Mouse (Mus musculus): ENCODE results near the gene P2rx5. TPM values are rescaled to one million over a fixed set of nuclear protein-coding genes. Genes with fewer than 3 reads are reported as not detected.

Gene P2rx5
- 1 to 10 TPM; 5.1 to 6.5 TPM for total RNA-seq (2021)
- long read RNA-seq, experiment 1, partial matches to known transcripts, result 0 of 2 reads
- long read RNA-seq, experiment 1, other reads (novel, unspliced or antisense), result 0 of 2 reads
- long read RNA-seq, experiment 2, partial matches to known transcripts, result 0 of 4 reads
- long read RNA-seq, experiment 2, other reads (novel, unspliced or antisense), result 0 of 4 reads

DNA sequence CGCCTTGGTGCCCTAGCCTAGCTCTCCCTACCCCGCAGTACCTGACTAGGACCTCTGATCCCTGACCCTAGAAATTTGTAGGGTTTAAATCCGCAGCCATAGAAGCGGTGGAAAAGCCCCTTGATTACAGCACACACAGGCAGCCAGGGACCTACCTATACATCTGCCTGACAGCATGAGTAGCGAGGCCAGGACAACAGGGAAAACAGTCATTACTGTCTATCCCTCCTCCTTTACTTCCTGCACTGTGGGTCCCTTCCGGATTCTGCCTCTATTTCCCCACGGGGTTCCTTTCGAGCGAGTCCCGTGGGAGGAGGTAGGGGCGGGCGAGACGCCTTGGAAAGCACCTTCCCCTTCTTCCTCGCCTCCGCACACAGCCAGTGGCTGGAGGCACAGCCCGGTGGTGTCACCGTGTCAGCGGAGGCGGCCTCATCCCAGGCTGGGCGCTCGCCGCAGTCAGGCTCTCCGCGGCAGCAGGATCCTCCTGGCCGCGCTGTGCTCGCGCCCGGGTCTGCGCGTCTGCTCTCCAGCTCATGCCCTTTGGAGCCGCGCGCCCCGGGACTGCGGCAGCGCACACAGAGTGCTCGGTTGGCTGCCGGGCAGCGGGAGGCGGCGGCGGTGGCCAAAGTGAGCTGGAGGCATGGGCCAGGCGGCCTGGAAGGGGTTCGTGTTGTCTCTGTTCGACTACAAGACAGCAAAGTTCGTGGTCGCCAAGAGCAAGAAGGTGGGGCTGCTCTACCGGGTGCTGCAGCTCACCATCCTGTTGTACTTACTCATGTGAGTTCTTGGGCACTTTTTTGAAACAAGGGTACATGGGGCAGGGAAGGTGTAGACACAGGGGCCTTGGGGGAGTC lies at the start of gene P2rx5:
P2rx5 (plus strand) TSS at position 465 of the 854 bp plus-strand sequence.
- peak; percentile 74 to 79 for DNase-seq

DNA sequence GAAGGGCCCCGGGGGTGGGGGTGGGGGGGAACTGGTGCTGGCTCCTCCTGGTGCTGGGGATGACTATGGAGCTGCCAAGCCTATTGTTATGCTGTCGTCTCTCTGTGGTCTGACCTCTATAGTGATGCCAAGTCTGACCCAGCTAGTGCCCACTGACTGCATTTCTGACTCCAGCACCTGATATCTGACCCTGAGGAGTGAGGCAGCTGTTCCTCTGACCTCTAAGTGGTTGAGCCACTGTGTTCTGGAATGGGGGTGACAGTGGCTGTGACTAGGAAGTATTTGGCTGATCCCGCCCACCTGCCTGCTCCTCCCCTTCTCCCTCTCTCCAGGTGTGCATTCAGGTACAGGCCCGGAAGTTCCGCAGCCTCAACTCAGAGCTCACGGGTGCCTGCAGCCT lies 48.8 kb upstream of the P2rx5 start:
- DNase-seq, result no peak

DNA sequence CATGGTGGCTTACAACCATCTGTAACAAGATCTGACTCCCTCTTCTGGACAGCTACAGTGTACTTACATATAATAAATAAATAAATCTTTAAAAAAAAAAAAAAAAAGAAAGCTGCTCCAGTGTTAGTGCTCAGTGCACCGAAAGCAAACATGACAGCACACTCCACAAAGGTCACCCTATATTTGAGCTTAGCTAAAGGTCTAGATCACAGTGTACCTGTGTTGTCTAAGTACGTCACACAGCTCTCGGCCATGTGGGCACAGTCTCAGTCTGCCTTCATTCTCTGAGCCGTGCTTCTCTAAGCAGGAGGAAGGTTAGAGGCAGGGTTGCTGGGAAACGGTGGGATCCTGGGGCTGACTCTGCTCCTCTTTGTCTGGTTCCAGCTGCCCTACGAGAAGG lies 33.7 kb upstream of the P2rx5 start:
- DNase-seq, result no peak

DNA sequence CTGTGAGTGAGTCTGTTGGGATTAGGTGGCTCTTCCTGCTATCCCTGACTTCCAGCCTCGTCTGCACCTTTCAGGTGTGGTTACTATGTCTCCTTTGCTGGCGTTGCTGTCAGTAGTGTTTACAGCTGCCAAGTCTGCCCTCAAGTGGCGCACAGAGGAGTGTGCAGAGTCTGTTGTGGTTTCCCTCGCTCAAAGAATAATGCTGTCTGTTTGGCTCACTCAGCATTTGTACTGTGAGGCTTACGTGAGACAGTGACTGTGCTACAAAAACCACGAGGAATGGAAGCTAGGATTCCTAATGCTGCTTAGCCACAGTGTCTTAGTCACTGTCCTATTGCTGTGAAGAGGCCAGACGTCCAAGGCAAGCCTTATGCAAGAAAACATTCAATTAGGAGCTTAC lies 29.2 kb upstream of the P2rx5 start:
- peak in 1 of 2 experiments; percentile 23 for DNase-seq

DNA sequence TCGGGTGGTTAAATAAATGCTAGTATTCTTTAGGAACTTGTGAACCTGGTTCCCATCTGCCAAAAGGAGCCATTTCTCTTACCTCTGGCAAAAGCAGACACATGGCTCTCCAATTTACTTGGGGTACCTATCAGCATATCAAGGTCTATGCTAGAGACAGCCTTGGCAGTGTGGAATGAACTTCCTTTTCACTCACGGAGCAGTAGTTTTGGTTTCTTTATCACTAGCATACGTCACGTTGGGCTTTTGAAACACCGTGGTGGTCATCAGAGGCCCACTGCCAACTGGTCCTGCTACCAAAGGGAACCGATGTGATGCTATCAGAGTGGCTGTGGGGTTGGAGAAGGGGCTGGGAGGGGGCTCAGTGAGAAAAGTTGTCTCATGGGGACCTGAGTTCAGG lies 27.2 kb upstream of the P2rx5 start:
- DNase-seq, result no peak

DNA sequence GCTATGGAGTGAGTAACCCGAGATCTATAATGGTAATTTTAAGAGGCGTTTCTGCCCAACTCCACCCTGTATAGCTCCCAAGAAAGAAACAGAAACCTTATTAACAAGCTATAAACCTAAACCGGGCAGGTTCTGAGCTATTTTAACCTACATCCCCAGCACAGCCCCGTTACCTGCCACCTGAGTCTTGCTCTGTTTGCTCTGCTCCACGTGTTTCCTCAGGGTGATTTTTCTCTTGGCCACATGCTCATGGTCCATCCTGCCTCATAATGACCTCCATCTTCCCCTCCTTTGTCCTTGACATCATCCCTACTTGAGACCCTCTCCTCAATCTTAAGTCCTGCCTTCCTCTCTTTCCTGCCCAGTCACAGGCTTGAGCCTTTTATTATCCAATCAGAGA lies 26.0 kb upstream of the P2rx5 start:
- DNase-seq, result no peak

DNA sequence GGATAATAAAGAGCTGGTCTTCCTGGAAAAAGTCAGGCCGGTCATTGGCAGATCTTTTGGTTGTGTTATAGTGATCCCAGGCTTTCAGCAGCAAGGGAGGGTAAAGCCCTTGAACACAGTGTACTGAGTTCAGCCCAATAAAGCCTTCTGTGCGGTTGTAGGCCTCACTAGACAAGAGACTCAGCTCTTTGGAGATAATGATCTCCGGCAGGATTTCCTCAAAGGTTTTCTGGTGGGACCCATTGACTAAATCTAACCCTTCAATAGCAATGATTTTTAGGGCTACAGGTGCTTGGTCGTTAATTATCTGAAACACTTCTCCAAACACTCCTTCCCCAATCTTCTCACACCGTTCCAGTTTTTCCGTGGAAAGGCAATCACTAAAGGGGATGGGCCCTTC lies 23.6 kb upstream of the P2rx5 start:
- DNase-seq, result no peak

DNA sequence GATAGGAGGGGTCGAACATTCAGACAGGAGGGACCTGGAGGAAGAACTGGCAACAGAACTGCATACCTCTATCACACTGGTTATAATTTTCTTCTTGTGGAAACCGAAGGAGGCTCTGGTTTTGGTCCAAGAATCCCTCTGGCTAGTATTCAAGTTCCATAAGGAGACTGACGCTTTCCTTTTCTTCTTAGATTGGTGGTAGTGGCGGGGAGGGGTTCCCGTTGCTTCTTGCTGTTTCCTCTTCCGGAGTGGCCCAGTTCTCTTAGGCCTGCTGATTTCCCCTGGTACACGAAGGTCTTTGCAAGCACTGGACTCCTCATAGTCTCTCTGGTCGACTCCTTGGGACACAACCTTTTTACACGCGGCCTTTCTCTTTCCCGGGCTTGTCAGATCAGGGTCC lies 23.1 kb upstream of the P2rx5 start:
- peak in 1 of 2 experiments; percentile 11 for DNase-seq

DNA sequence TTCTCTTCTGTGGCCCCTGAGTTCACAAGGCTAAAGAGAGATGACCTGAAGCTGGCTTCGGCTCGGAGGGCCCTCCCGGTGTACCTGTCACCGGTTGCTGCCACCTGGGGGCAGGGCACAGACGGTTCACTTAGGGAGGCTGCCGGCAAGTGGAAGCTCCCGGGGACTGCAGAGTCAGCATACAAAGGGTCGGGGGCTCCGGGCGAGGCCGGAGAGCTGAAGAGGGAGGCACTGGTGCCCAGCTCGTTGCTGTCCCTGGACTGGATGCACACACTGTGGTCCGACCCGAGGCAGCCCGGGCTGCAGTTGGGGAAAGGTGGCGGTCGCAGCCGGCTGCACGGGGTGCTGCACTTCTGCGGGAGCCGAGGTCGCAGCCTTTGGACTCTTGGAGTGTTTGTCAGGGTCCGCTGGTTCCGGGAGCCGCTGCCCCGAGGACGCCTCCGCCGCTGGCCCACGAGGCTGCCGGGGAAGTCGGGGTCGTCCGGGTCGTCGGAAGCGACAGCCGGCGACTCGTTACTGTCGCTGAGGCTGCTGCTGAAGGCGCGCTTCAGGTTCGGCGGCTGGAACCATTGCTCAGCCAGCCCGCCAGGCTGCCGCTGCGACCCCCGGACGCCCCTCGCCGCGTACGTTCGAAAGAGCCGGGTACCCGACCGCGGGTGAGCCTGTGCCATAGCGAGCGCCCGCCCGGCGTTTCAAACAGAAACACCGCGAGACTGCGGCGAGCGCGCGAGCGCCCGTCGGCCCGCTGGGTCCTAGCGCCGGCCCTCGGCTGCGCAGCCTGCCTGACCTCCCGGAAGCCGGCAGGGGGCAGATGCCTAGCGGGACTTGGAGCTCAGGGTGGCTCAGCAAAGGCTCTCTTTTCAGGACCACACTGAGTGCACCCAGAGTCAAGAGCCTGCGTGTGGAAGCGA lies 22.4 kb upstream of the P2rx5 start, which contains the start of gene Haspin:
Haspin (minus strand) TSS at position 704 of the 911 bp plus-strand sequence.
- DNase-seq, result peak; percentile 92 to 95

DNA sequence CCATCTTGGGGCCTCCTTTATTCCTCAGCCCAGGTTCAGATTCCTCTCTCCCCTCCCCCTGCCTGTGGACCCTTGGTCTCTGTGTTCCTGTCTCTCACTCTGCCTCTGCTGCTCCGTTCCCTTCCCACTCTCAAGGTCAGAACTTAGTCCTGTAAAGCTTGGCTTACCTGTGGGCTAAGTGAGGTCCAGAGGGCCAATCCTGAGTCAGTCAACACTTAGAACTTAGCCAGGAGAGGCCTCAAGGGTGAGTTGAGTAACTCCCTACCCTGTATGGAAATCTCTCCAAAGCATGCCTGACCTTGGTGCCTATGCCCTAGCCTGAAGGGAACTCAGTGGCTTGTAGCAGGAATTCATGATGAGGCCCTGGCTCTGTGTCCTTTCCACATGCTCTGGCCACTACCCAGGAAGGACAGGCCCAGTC lies 15.9 kb upstream of the P2rx5 start:
- peak in 1 of 2 experiments; percentile 40 for DNase-seq

DNA sequence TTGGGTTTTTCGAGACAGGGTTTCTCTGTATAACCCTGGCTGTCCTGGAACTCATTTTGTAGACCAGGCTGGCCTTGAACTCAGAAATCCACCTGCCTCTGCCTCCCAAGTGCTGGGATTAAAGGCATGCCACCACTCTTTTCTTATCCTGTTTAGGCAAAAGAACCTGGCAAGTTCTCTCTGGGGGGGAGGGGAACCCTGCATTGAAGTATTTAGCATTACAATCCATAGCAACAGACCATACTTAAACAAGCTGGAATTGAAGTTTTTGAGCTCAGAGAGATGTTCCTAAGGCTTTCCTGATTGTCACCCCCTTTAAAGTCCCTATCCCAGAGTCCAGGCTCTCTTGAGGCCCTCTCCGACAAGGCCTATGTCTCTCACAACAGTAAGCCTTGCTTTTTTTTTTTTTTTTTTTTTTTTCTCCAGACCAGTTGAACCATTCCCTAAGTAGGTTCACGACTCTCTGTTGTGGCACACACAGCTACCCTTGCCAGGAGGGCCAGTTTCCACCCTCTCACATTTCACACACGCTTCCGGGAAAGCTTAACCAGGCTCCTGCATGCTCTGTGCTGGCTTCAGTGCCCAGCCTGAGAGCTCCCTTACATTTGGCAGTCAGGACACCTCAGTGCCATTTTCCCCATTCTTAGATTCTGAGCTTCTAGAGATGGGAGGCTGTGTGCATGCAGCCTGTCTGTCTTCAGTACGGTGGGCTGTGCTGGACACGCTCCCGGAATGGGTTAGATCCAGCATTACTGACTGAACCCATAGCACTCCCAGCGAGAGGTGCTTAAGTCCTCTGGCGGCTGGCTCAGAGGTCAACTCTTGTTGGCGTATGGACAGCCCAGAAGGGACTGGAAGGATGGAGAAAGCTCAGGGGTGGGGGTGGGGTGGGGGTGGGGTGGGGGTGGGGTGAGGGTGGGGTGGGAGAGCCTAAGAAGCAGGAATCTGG lies 13.9 kb upstream of the P2rx5 start:
- DNase-seq, result peak in 1 of 2 experiments; percentile 18

DNA sequence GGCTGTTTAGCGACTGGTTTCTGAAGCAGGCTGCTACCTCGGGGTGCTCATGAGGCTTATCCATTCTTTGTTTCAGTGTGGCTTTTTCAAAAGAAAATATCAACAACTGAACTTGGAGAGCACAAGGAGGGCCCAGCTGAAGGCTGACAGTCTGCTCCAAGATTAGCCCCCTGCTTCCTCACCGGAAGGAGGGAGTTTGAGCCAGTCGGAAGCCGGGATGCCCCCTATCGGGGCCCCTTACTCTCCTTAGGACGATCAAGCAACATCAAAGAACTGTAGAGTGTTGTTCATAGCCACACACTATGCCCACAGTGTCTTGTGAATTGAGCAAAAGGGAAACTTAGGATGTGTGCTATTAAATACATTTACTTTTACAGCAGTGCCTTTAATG lies 13.3 kb upstream of the P2rx5 start:
- no peak for DNase-seq

DNA sequence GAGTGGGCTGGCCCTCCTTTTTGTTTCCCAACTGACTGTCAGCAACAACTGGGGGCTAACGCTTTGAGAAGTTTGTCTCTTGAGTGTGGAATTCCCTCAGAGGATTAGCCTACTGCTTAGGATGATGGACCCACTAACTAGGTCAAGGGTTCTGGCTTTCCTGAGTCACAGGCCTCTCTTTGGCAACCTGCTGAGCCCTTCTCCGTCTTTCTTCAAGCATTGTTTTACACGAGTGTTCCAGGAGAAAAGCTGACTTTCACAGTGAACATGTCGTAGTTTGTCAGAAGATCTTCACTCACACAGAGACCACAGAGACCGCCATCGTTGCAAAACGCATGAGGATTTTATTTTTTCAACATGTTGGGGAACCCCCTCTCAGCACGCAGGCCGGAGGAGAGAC lies 12.0 kb upstream of the P2rx5 start:
- peak; percentile 29 to 49 for DNase-seq

DNA sequence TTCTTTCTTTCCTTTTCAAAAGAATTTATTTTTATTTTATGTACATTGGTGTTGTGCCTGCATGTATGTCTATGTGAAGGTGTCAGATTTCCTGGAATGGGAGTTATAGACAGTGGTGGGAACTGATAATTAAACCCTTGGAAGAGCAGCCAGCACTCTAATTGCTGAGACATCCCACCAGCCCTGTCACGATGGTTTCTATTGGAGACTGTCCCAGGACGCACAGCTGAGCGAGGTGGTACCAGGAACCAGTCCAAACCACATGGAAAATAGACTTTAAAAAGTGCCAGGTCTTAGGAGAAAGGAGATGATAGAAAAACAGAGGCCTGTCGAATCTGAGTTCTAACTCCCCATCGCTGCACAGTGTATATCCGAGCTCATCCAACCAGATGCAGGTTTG lies 5.2 kb upstream of the P2rx5 start:
- DNase-seq, result no peak

DNA sequence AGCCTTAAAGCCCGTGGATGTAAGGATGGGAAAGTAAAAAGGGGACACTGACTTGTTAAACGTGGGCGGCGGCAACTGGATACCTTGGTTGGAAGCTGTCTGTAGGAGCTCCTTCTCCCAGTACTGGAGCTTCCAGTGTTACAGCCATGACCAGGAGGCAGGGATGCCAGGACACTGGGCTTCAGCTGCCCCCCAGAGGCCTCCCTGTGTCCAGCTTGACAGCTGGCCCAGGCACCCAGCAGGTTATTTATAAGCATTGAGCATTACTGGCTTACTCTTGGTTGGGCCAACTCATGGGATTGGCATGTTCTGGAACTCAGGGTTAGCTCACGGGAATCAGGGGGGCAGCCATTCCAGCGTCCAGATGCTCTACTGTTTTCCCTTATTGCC lies 585 bp downstream of the P2rx5 start:
- DNase-seq, result peak; percentile 46 to 70

DNA sequence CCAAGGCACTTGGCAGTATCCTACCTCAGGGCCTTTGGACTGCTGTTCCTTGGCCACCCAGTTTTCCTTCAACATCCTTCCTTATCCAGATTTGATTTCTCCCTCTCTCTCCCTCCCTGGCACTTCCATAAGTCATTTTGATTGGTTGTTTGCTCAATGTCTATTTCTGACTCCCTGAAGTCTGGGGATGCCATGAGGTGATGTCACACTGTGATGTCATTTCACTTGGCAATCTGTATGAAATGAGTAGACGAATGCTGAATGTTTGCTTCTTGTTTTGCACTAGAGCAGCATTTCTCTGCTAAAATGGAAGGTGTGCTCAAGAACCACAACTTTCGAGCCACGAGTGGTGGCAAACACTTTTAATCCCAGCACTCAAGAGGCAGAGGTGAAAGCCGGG lies 1.4 kb downstream of the P2rx5 start:
- no peak for DNase-seq

DNA sequence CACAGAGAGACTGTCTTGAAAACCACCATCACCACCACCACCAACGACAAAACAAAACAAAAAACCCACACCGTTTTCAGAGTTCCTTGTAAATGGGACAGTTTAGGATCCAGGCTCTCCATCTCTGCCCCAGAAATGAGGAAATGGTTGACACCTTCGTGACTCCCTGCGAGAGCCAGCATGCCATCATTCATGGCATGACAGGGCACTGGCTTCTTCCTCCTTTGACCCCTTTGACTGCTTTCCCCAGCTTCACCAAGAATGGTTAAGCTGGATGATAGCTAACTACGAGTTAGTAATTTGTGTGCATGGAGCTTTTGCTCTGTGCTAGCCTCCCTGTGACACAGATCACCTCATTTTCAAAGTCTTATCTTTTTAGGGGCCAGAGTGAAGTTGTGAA lies 2.1 kb downstream of the P2rx5 start:
- DNase-seq, result no peak

DNA sequence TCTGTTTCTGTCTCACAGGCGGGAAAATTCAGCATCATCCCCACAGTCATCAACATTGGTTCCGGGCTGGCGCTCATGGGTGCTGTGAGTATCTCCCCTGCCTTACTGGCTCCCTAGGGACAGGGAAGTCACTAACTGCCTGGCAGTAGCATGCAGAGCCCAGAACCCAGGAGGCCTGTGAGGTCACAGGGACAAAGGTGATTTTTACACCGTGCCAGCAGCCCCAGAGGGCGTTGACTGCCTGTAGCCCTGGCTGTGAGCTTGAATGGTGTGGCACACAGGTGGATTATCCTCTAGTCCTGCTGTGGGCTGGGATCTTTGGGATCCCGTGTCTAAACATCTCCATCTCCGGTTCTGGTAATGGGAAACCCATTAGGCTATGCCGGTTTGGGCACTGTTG lies 7.8 kb downstream of the P2rx5 start:
- DNase-seq, result peak in 1 of 2 experiments; percentile 46

DNA sequence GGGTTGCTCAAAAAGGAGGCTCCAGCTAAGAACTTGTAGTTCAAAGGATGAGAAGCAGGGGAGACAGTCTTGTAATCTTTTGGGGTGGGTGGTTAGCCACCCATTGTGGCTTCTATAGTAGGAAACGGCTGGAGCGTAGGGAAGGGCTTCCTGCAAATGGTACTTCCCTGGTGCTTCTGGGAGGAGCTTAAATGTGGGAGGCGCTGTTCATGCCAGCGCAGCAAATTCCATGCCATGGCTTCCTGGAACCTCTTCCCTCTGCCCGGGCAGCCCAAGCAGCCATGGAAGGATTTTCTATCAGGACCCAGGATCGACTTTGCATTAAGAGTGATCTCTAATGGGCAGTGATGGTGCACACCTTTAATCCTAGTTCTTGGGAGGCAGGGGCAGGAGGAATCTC lies 8.4 kb downstream of the P2rx5 start:
- no peak for DNase-seq

DNA sequence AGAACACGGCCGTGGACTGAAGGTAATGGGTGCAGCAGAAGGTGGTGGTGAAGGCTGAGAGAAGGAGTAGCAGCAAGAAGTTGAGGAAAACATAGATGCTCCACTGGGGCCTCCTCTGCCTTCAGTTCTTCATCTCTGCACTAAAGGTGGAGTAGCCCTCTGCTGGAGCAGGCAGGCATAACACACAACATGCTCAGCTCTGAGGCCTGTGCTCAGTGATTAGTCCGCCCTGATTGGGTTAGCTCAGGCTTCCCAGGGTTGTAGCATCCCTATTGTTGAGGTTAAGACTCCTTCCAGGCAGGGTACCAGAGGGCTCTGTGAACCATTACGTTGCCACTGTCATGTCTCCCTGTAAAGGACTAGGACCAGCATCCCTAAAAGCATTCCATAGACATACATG lies 9.0 kb downstream of the P2rx5 start:
- DNase-seq, result peak; percentile 65 to 68

DNA sequence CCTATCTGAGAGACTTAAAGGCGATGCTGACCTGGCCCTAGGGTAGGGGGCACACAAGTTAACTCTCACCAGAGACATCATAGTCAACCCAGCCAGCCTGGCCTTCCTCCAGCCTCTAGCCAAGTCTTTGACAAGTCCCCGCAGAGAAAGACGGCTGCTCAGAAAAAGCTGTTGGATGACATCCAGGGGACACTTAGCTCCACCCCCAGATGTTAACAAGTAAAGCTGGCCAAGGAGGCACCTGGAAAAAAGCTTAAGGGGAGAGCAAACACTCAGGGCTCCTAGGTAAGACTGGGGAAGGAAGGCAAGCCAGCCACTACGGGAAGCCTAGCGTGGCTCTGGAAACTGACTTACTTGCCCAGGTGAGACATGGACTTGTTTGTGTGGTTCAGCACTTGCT lies 12.0 kb downstream of the P2rx5 start:
- DNase-seq, result peak; percentile 25 to 50

Data from adrenal gland, postnatal 36 days (tissue).